Mouse (Mus musculus): Measurements from ENCODE around the gene Anxa1.

Anxa1 gene

GRCm38 (mm10) chr19:20390455-20390994 is at the start of gene Anxa1:
Gene Anxa1 (minus strand): TSS chr19:20390944.
- no peak for DNase-seq (ENCODE audit: low read depth, low spot score)

- DNase-seq (ENCODE audit: low read depth, low spot score) = no peak
These were observed 46.3 kb upstream of the Anxa1 start for GRCm38 (mm10) chr19:20437043-20437442.

GRCm38 (mm10) chr19:20434541-20434940 is 43.8 kb upstream of the Anxa1 start:
- peak; percentile 9 for DNase-seq (ENCODE audit: low read depth, low spot score)

GRCm38 (mm10) chr19:20433966-20434365 is 43.2 kb upstream of the Anxa1 start:
- no peak for DNase-seq (ENCODE audit: low read depth, low spot score)

GRCm38 (mm10) chr19:20426443-20427161 is 35.9 kb upstream of the Anxa1 start:
- no peak for DNase-seq (ENCODE audit: low read depth, low spot score)

- DNase-seq (ENCODE audit: low read depth, low spot score) = no peak
These were observed 20.5 kb upstream of the Anxa1 start for GRCm38 (mm10) chr19:20411276-20411675.

GRCm38 (mm10) chr19:20409541-20410528 is 19.1 kb upstream of the Anxa1 start:
- DNase-seq (ENCODE audit: low read depth, low spot score) = no peak

- DNase-seq (ENCODE audit: low read depth, low spot score) = no peak
These were observed 15.7 kb upstream of the Anxa1 start for GRCm38 (mm10) chr19:20406475-20406874.

GRCm38 (mm10) chr19:20405015-20405414 is 14.3 kb upstream of the Anxa1 start:
- DNase-seq (ENCODE audit: low read depth, low spot score) = no peak

- no peak for DNase-seq (ENCODE audit: low read depth, low spot score)
These were observed 13.0 kb upstream of the Anxa1 start for GRCm38 (mm10) chr19:20403740-20404139.

- no peak for DNase-seq (ENCODE audit: low read depth, low spot score)
These were observed 12.5 kb upstream of the Anxa1 start for GRCm38 (mm10) chr19:20403219-20403618.

- no peak for DNase-seq (ENCODE audit: low read depth, low spot score)
These were observed 11.9 kb upstream of the Anxa1 start for GRCm38 (mm10) chr19:20402516-20403200.

- no peak for DNase-seq (ENCODE audit: low read depth, low spot score)
These were observed 11.2 kb upstream of the Anxa1 start for GRCm38 (mm10) chr19:20401961-20402360.

- DNase-seq (ENCODE audit: low read depth, low spot score) = no peak
These were observed 8.4 kb upstream of the Anxa1 start for GRCm38 (mm10) chr19:20399187-20399586.

- DNase-seq (ENCODE audit: low read depth, low spot score) = no peak
These were observed 6.3 kb upstream of the Anxa1 start for GRCm38 (mm10) chr19:20397092-20397491.

GRCm38 (mm10) chr19:20393556-20394274 is 3.0 kb upstream of the Anxa1 start:
- no peak for DNase-seq (ENCODE audit: low read depth, low spot score)

GRCm38 (mm10) chr19:20389723-20390122 is 1.0 kb downstream of the Anxa1 start:
- DNase-seq (ENCODE audit: low read depth, low spot score) = no peak

- no peak for DNase-seq (ENCODE audit: low read depth, low spot score)
These were observed 1.5 kb downstream of the Anxa1 start for GRCm38 (mm10) chr19:20389245-20389644.

- no peak for DNase-seq (ENCODE audit: low read depth, low spot score)
These were observed 2.5 kb downstream of the Anxa1 start for GRCm38 (mm10) chr19:20388276-20388675.

- DNase-seq (ENCODE audit: low read depth, low spot score) = no peak
These were observed 4.4 kb downstream of the Anxa1 start for GRCm38 (mm10) chr19:20386296-20386695.

- DNase-seq (ENCODE audit: low read depth, low spot score) = no peak
These were observed 5.1 kb downstream of the Anxa1 start for GRCm38 (mm10) chr19:20385645-20386044.
